17 mouse cellular contexts compared by ENCODE assay signal in genomic region chr2:53061363-53062000, GRCm38 (mm10).
DNase-seq lines count a peak whose midpoint lies in the region; ATAC-seq and TF ChIP-seq lines count a peak whose summit lies in the region.
"Had no signal": no experiment of that assay in that cellular context is flagged by ENCODE, and none has a peak within 500 bp of the region (broad histone marks: within the 10 kb centered on the region; RNA-seq: fewer than 3 reads in every experiment).

No protein-coding gene starts in this region.

- peak; percentile 87; the same call in 1 of the 2 replicates for ATAC-seq in forebrain, embryonic 14.5 days
- ATAC-seq in forebrain, embryonic 11.5 days (replicated peaks; ENCODE audit: low FRiP score), result no peak
- no peak for ATAC-seq in heart, embryonic 11.5 days (replicated peaks; ENCODE audit: insufficient number of reproducible peaks, low FRiP score, low TSS enrichment)
- ATAC-seq in granulocyte monocyte progenitor cell, adult 5-6 weeks (replicated peaks; ENCODE audit: poor library complexity, severe bottlenecking), result no peak

- no peak overlapping the region for H3K4me3 ChIP-seq in forebrain, embryonic 14.5 days (ENCODE audit: low read depth, low read length)
- H3K4me3 ChIP-seq in forebrain, embryonic 11.5 days (ENCODE audit: low read depth, low read length), result no peak overlapping the region
- H3K4me3 ChIP-seq in heart, embryonic 11.5 days (ENCODE audit: low read depth, low read length), result no peak overlapping the region
- H3K4me3 ChIP-seq: embryonic facial prominence, embryonic 13.5 days; limb, embryonic 15.5 days; megakaryocyte, embryonic 14.5 days had no signal

- WGBS in forebrain, embryonic 14.5 days, result 81% methylated on average over 9 of the region's 9 CpGs
- WGBS in forebrain, embryonic 11.5 days, result 90% methylated on average over 9 of the region's 9 CpGs
- 83% methylated on average over 9 of the region's 9 CpGs for WGBS in heart, embryonic 11.5 days (ENCODE audit: insufficient replicate concordance)

- H3K9me3 ChIP-seq in forebrain, embryonic 14.5 days (replicated peaks; ENCODE audit: control insufficient read depth, low read length), result no peaks in the 10 kb centered on the region
- H3K9me3 ChIP-seq in forebrain, embryonic 11.5 days (ENCODE audit: control insufficient read depth, low read length), result no peaks in the 10 kb centered on the region
- no peaks in the 10 kb centered on the region for H3K9me3 ChIP-seq in heart, embryonic 11.5 days (replicated peaks; ENCODE audit: control insufficient read depth, low read length)
- H3K9me3 ChIP-seq: embryonic facial prominence, embryonic 13.5 days; limb, embryonic 15.5 days; megakaryocyte, embryonic 14.5 days had no signal

- H3K27me3 ChIP-seq in forebrain, embryonic 14.5 days (replicated peaks; ENCODE audit: control insufficient read depth, insufficient read depth, low read length), result no peaks in the 10 kb centered on the region
- no peaks in the 10 kb centered on the region for H3K27me3 ChIP-seq in forebrain, embryonic 11.5 days (ENCODE audit: control insufficient read depth, insufficient read depth, low read length)
- no peaks in the 10 kb centered on the region for H3K27me3 ChIP-seq in heart, embryonic 11.5 days (ENCODE audit: control insufficient read depth, insufficient read depth, low read length)
- H3K27me3 ChIP-seq: embryonic facial prominence, embryonic 13.5 days; limb, embryonic 15.5 days; megakaryocyte, embryonic 14.5 days had no signal

- H3K36me3 ChIP-seq in forebrain, embryonic 14.5 days (ENCODE audit: control insufficient read depth, insufficient read depth, low read length), result no peaks in the 10 kb centered on the region
- no peaks in the 10 kb centered on the region for H3K36me3 ChIP-seq in forebrain, embryonic 11.5 days (ENCODE audit: control insufficient read depth, insufficient read depth, low read length)
- H3K36me3 ChIP-seq in heart, embryonic 11.5 days (ENCODE audit: control insufficient read depth, insufficient read depth, low read length), result no peaks in the 10 kb centered on the region

- TF ChIP-seq CTCF in brain, embryonic 14.5 days (IDR thresholded peaks at IDR 0.05; ENCODE audit: borderline replicate concordance, extremely low read depth, insufficient read depth, insufficient read length), result no peak

- H3K4me1 ChIP-seq in forebrain, embryonic 14.5 days (ENCODE audit: control insufficient read depth, insufficient read depth, low read length), result no peaks in the 10 kb centered on the region
- no peaks in the 10 kb centered on the region for H3K4me1 ChIP-seq in forebrain, embryonic 11.5 days (replicated peaks; ENCODE audit: control insufficient read depth, insufficient read depth, low read length)
- H3K4me1 ChIP-seq in heart, embryonic 11.5 days (ENCODE audit: control insufficient read depth, insufficient read depth, low read length), result no peaks in the 10 kb centered on the region
- H3K4me1 ChIP-seq: megakaryocyte, embryonic 14.5 days had no signal

- peak; percentile 55 for DNase-seq in forebrain, embryonic 14.5 days (ENCODE audit: low spot score)
- no peak for DNase-seq in forebrain, embryonic 11.5 days (ENCODE audit: low spot score)
- DNase-seq in brain, embryonic 14.5 days (ENCODE audit: low read depth), result peak; percentile 77
- DNase-seq in cerebellum, postnatal 10 days, result peak; percentile 84 to 85
- DNase-seq in layer of hippocampus, adult 9-10 months (ENCODE audit: low spot score), result peak; percentile 53
- no peak for DNase-seq in embryo, embryonic 9.5 days (ENCODE audit: extremely low spot score)
- DNase-seq: adrenal gland, adult 2 months; gastrocnemius, postnatal 36 days; lung, embryonic 14.5 days; spleen, adult 18-20 months; thymus, postnatal 4 days had no signal

- H3K4me2 ChIP-seq in forebrain, embryonic 14.5 days (ENCODE audit: low read length), result no peak overlapping the region
- H3K4me2 ChIP-seq in forebrain, embryonic 11.5 days (ENCODE audit: low read depth, low read length, severe bottlenecking), result no peak overlapping the region
- no peak overlapping the region for H3K4me2 ChIP-seq in heart, embryonic 11.5 days
- H3K4me2 ChIP-seq: embryonic facial prominence, embryonic 13.5 days; limb, embryonic 15.5 days; lung, embryonic 14.5 days had no signal

- H3K27ac ChIP-seq in forebrain, embryonic 14.5 days (ENCODE audit: low read depth, low read length), result peak overlapping the region; percentile 55; the same call in 1 of the 2 replicates
- no peak overlapping the region for H3K27ac ChIP-seq in forebrain, embryonic 11.5 days (ENCODE audit: low read depth, low read length)
- no peak overlapping the region for H3K27ac ChIP-seq in heart, embryonic 11.5 days (ENCODE audit: low read depth, low read length)
- H3K27ac ChIP-seq: embryonic facial prominence, embryonic 13.5 days; limb, embryonic 15.5 days; stomach, postnatal 0 days had no signal

- H3K9ac ChIP-seq in forebrain, embryonic 14.5 days (ENCODE audit: low read length), result no peak overlapping the region
- H3K9ac ChIP-seq in forebrain, embryonic 11.5 days (ENCODE audit: low read length), result no peak overlapping the region
- no peak overlapping the region for H3K9ac ChIP-seq in heart, embryonic 11.5 days (ENCODE audit: low read depth, low read length)
- H3K9ac ChIP-seq: embryonic facial prominence, embryonic 13.5 days; limb, embryonic 15.5 days; lung, embryonic 14.5 days had no signal

- TF ChIP-seq POLR2A in brain, embryonic 14.5 days (IDR thresholded peaks at IDR 0.05; ENCODE audit: borderline replicate concordance, extremely low read depth, insufficient read depth, insufficient read length, poor library complexity, severe bottlenecking), result no peak

Comparison
In these comparisons a context has a peak if more than half of its experiments do, and no peak if none do; other contexts are left out.
1. DNase-seq: peak in forebrain, embryonic 14.5 days (single experiment), brain, embryonic 14.5 days (single experiment), cerebellum, postnatal 10 days (2 of 2) and layer of hippocampus, adult 9-10 months (single experiment); none in forebrain, embryonic 11.5 days (single experiment) and embryo, embryonic 9.5 days (single experiment).